Mouse (Mus musculus) spleen, adult 2 months (tissue): Measurements from ENCODE around the gene Garnl3.

Experiments used
- CTCF ChIP-seq: fragments of 200-500 bp; IDR thresholded peaks from 2 replicates; pipeline ENCODE4 v1.5.1; 2011; ENCODE audit warnings: mild to moderate bottlenecking, inconsistent platforms; ENCODE audit not compliant: insufficient read depth, insufficient read length, insufficient replicate concordance; ENCODE audit errors: extremely low read depth
- POLR2A ChIP-seq: fragments of 200-500 bp; IDR thresholded peaks from 2 replicates; pipeline ENCODE4 v1.6.1; 2011; ENCODE audit warnings: low read depth, low read length, inconsistent platforms

DNA sequence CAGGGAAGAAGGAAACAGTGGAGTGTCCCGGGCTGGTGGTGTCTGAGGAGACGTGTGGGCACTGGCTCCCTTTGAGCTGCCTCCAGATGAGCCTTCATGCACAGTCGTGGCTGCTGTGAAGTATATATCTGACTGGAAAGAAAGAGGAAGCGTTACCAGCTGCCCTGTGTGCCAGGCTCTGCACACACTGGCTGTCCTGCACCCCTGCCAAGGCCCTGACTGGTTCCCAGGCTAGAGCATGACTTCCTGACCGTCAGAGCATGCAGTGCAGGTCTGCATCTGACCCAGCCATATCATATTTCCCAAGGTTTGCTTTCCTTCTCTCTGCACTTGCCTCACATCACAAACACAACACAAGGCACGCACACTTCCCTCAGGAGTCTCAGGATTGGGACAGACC is 139.3 kb downstream of the Garnl3 start:
- TF ChIP-seq CTCF (no peak), POLR2A (no peak)
